Mouse (Mus musculus) forebrain, embryonic 13.5 days (tissue): ENCODE measurements around the gene Spock1. TPM values are rescaled to one million over a fixed set of nuclear protein-coding genes. Genes with fewer than 3 reads are reported as not detected.
"Not testable (repeated sequence)": the region's sequence is repeated elsewhere in the genome, so short reads cannot be mapped to it uniquely, and the experiment has no call there.

Experiments used
- ATAC-seq: fragments of 200-750 bp; cut with Nextera tagmentation; 2 replicates; pipeline ENCODE4 v1.8.0; 2017
- H3K27ac ChIP-seq: fragments of 300-500 bp; sonication (generic); 2 replicates; pipeline ENCODE4 v1.5.1; 2015; ENCODE audit warnings: inconsistent platforms, mild to moderate bottlenecking, moderate library complexity
- H3K27me3 ChIP-seq: fragments of 300-500 bp; sonication (generic); 2 replicates; pipeline ENCODE4 v1.6.1; 2015; ENCODE audit warnings: mild to moderate bottlenecking, inconsistent platforms
- H3K36me3 ChIP-seq: fragments of 300-500 bp; sonication (generic); 2 replicates; pipeline ENCODE4 v1.6.1; 2015; ENCODE audit warnings: mild to moderate bottlenecking, inconsistent platforms; ENCODE audit not compliant: poor library complexity, severe bottlenecking
- H3K4me1 ChIP-seq: fragments of 300-500 bp; sonication (generic); 2 replicates; pipeline ENCODE4 v1.6.1; 2015; ENCODE audit warnings: inconsistent platforms
- H3K4me2 ChIP-seq: fragments of 300-500 bp; sonication (generic); 2 replicates; pipeline ENCODE4 v1.6.1; 2015; ENCODE audit warnings: inconsistent platforms, mild to moderate bottlenecking, moderate library complexity
- H3K4me3 ChIP-seq: fragments of 300-500 bp; sonication (generic); 2 replicates; pipeline ENCODE4 v1.5.1; 2015; ENCODE audit warnings: mild to moderate bottlenecking, inconsistent platforms
- H3K9ac ChIP-seq: fragments of 300-500 bp; sonication (generic); 2 replicates; pipeline ENCODE4 v1.6.1; 2015; ENCODE audit warnings: mild to moderate bottlenecking, inconsistent platforms
- H3K9me3 ChIP-seq: fragments of 300-500 bp; sonication (generic); replicated peaks from 2 replicates; pipeline ENCODE4 v1.6.1; 2016; ENCODE audit warnings: inconsistent platforms
- WGBS: fragments of 180-500 bp; shearing (Covaris S2); methylation state at CpG from one replicate; pipeline ENCODE4 v1.1.7; 2015; 5-methylcytosine and 5-hydroxymethylcytosine counted together
- polyA plus RNA-seq: library from polyadenylated mRNA; unstranded; fragments of >200 nt; fragmentation: Nextera tagmentation; extraction: Ambion mirVana; gene quantifications from 2 replicates; pipeline ENCODE4 v1.2.1, GENCODE M21; 2015

Gene Spock1
- polyA plus RNA-seq, 1 experiment from 2014 or later: 13.2 TPM

DNA sequence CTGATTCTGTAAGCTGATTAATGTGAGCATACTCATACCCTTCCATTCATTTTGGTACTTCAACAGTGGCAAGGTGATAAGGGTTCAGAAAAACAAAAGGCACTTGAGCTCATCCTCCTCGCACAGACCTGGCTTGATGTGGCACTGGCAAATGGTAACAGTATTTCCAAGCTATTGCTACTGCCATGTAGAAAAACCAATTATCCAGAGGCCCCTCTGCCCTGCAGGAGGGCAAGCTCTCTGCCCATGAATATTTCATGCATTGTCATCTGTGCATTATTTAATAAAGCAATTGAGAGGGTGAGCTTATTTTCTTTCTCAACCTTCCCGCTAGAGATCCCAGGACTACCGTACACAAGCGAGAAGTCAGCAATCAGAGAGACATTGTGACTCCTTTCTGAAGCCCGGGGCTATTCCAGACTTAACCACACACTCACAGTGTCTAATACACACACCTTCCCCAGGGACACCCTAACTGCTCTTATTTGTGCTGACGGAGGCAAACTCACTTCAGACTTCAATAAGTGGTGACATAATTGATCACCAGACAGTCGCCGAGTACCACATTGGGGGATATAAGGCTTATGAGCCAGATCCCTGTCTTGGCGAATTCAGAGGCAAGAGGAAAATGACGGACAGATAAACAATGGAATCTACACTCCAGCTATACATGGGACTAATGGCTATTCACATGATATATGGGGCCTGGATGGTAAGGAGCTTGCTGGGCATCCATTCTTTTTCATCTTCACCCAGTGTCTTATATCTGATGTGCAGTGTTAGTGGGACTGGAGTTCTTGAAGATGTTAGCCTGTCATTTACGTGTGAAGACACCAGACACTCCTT lies 296.6 kb downstream of the Spock1 start:
- Histone ChIP-seq H3K27me3 (peaks cover 13% of the 10 kb centered on the region; the same call in 1 of the 2 replicates), H3K27ac (no peak overlapping the region), H3K4me1 (0 out of 2 replicates have a peak, but pooled peaks cover 6% of the 10 kb centered on the region), H3K9ac (no peak overlapping the region), H3K4me2 (no peak overlapping the region), H3K4me3 (no peak overlapping the region), H3K36me3 (no peaks in the 10 kb centered on the region), H3K9me3 (0 out of 2 replicates have a peak, but pooled peaks cover 6% of the 10 kb centered on the region)
- no peak for ATAC-seq
- 67% methylated on average over 11 of the region's 11 CpGs for WGBS

DNA sequence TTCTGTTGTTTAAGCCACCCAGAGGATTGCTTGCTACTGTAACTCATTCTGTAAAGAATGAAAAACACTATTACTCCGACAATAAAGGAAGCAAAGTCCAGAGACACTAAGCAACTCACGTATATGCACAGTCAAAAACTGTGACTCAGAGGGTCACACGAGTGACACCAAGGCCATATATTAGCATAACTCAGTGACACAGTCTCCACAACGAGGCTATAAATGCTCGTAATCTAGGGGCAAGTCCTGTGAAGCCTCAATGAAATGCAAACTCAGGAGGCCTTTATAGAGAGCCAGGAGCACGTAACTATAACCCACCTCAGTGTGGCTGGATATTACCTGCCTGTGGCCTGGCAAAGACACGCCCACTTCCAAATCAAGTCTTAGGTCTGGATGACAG lies 298.2 kb downstream of the Spock1 start:
- Histone ChIP-seq H3K4me1 (peaks cover 9% of the 10 kb centered on the region; the same call in 1 of the 2 replicates), H3K9me3 (0 out of 2 replicates have a peak, but pooled peaks cover 6% of the 10 kb centered on the region), H3K4me2 (no peak overlapping the region), H3K36me3 (no peaks in the 10 kb centered on the region), H3K9ac (no peak overlapping the region), H3K4me3 (no peak overlapping the region), H3K27ac (no peak overlapping the region), H3K27me3 (peaks cover 19% of the 10 kb centered on the region; the same call in 1 of the 2 replicates)
- 92% methylated on average over 7 of the region's 7 CpGs for WGBS
- ATAC-seq: no peak

GRCm38 (mm10) chr13:57604437-57604836 lies 303.7 kb downstream of the Spock1 start:
- peaks cover 29% of the 10 kb centered on the region for H3K4me1 ChIP-seq
- H3K36me3 ChIP-seq: no peaks in the 10 kb centered on the region
- ATAC-seq: no peak
- H3K9me3 ChIP-seq: 0 out of 2 replicates have a peak, but pooled peaks cover 6% of the 10 kb centered on the region
- no peak overlapping the region for H3K4me3 ChIP-seq
- H3K27ac ChIP-seq: no peak overlapping the region
- peaks cover 60% of the 10 kb centered on the region for H3K27me3 ChIP-seq
- H3K4me2 ChIP-seq: no peak overlapping the region
- WGBS: 71% methylated on average over 3 of the region's 3 CpGs
- no peak overlapping the region for H3K9ac ChIP-seq

DNA sequence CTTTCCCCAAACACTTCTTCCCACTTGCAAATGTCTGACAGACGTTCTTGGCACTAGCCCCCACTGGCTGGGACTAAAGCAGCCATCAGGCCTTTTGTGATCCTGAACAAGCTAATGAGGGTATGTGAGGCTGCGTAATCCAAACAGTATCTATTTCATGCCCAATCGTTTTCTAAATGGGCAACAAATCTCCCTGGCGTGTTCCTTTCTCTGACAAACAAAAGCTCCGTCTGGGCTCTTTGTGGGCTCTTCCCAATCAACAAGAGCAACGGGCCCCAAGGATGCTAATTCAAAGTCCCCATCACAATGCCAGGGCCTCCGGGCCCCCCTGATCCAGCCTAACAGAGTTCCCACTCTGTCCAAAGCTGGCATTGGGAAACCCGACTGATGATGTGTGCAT lies 304.9 kb downstream of the Spock1 start:
- Histone ChIP-seq H3K27me3 (peaks cover 66% of the 10 kb centered on the region), H3K27ac (peak overlapping the region; percentile 67), H3K36me3 (no peaks in the 10 kb centered on the region), H3K9ac (no peak overlapping the region), H3K4me1 (peaks cover 29% of the 10 kb centered on the region), H3K4me3 (no peak overlapping the region), H3K4me2 (no peak overlapping the region), H3K9me3 (no peaks in the 10 kb centered on the region)
- ATAC-seq: peak; percentile 93
- 5% methylated on average over 8 of the region's 8 CpGs for WGBS

DNA sequence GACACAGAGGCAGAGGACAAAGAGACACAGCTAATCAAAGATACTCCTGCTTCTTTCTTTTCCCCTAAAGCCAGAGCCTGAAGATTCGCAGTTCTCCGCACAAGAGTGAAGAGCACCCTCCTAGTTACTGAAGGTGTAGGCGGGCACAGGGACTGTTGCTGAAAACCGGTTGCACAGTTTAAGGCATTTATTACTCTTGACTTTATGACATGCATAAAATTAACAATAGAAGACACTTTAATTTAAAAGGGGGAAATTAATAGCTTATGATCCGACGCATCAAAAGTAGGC lies 312.4 kb downstream of the Spock1 start:
- no peak; the same call in 1 of the 2 replicates for ATAC-seq
- Histone ChIP-seq H3K27me3 (peaks cover 29% of the 10 kb centered on the region), H3K27ac (peak overlapping the region; percentile 86), H3K9me3 (no peaks in the 10 kb centered on the region), H3K4me2 (peak overlapping the region; percentile 37), H3K4me3 (no peak overlapping the region), H3K36me3 (no peaks in the 10 kb centered on the region), H3K4me1 (peaks cover 23% of the 10 kb centered on the region), H3K9ac (peak overlapping the region; percentile 43)
- WGBS: 71% methylated on average over 6 of the region's 6 CpGs

DNA sequence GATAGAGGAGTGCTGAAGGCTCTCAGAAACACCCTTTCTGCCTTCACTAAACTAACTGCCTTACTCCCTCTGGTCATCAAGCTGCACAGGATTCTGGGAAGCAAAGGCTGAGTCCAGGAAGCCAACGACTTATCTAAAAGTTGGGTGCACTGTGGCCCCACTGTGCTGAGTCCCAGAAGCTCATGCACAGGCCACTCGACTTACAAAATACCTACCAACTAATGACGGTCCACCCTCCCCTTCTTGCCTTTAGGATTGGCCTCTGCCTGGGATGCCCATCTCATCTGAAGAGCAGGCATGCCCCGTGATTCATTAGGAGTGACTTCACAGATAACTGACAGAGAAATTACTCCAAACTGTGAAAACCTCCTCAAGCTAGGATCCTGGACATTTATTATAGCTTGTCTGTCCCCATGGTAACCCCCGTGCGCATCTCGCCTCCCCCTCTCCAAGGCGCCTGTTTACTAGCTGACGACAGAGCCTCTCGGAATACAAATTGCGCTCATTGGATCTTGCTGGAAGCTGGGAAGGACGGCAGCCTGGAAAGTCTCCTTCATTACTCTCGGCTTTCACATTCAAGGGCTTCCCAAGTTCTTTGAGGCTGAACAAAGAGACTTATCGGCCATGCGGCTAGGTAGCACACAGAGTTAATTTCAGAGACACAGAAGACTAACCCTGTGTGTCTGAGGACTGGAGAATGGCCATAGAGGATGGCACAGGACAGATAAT lies 312.9 kb downstream of the Spock1 start:
- H3K9ac ChIP-seq: peak overlapping the region; percentile 43
- H3K4me1 ChIP-seq: peaks cover 23% of the 10 kb centered on the region
- no peaks in the 10 kb centered on the region for H3K36me3 ChIP-seq
- peak overlapping the region; percentile 37 for H3K4me2 ChIP-seq
- H3K4me3 ChIP-seq: no peak overlapping the region
- peaks cover 24% of the 10 kb centered on the region for H3K27me3 ChIP-seq
- 24% methylated on average over 15 of the region's 15 CpGs for WGBS
- H3K27ac ChIP-seq: peak overlapping the region; percentile 86
- ATAC-seq: peak; percentile 93
- H3K9me3 ChIP-seq: no peaks in the 10 kb centered on the region

DNA sequence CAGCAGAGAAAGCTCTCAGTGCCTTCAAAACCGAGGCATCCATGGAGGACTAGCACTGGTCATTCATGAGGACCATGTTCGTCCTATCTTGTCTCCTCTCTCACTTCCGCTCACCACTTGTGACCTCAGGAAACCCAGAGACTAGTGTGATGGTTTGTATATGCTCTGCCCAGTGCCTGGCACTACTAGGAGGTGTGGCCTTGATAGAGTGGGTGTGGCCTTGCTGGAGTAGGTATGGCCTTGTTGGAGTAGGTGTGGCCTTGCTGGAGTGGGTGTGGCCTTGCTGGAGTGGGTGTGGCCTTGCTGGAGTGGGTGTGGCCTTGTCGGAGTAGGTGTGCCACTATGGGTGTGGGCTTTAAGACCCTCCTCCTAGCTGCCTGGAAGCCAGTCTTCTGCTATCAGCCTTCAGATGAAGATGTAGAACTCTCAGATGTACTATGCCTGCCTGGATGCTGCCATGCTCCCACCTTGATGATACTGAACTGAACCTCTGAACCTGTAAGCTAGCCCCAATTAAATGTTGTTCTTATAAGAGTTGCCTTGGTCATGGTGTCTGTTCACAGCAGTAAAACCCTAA lies 318.7 kb downstream of the Spock1 start:
- ATAC-seq, H3K27ac ChIP-seq: not testable (repeated sequence)
- 85% methylated on average over 4 of the region's 4 CpGs for WGBS

GRCm38 (mm10) chr13:57588558-57589273 lies 319.4 kb downstream of the Spock1 start:
- H3K36me3 ChIP-seq: no peaks in the 10 kb centered on the region
- peaks cover 16% of the 10 kb centered on the region for H3K4me1 ChIP-seq
- H3K9me3 ChIP-seq: no peaks in the 10 kb centered on the region
- 23% methylated on average over 10 of the region's 10 CpGs for WGBS
- 0 out of 2 replicates have a peak, but pooled peaks have one; percentile 55 for ATAC-seq
- no peak overlapping the region for H3K4me3 ChIP-seq
- H3K27ac ChIP-seq: no peak overlapping the region
- no peak overlapping the region for H3K4me2 ChIP-seq
- no peak overlapping the region for H3K9ac ChIP-seq
- no peaks in the 10 kb centered on the region for H3K27me3 ChIP-seq

More for the DNA sequence above, 318.7 kb downstream of the Spock1 start:
- H3K4me3 ChIP-seq, H3K9me3 ChIP-seq, H3K4me2 ChIP-seq, H3K27me3 ChIP-seq, H3K36me3 ChIP-seq, H3K9ac ChIP-seq: not testable (repeated sequence)
- peaks cover 18% of the 10 kb centered on the region for H3K4me1 ChIP-seq

- no peak overlapping the region for H3K4me3 ChIP-seq
- no peaks in the 10 kb centered on the region for H3K36me3 ChIP-seq
- 61% methylated on average over 3 of the region's 3 CpGs for WGBS
- no peak overlapping the region for H3K4me2 ChIP-seq
- peaks cover 19% of the 10 kb centered on the region for H3K4me1 ChIP-seq
- H3K27me3 ChIP-seq: no peaks in the 10 kb centered on the region
- H3K9me3 ChIP-seq: no peaks in the 10 kb centered on the region
- no peak overlapping the region for H3K27ac ChIP-seq
- ATAC-seq: no peak
- no peak overlapping the region for H3K9ac ChIP-seq
Observed at GRCm38 (mm10) chr13:57585131-57585530, 323.0 kb downstream of the Spock1 start.

- 65% methylated on average over 12 of the region's 12 CpGs for WGBS
- H3K4me3 ChIP-seq: no peak overlapping the region
- no peaks in the 10 kb centered on the region for H3K36me3 ChIP-seq
- no peak overlapping the region for H3K4me2 ChIP-seq
- H3K27ac ChIP-seq: no peak overlapping the region
- no peaks in the 10 kb centered on the region for H3K27me3 ChIP-seq
- H3K4me1 ChIP-seq: 0 out of 2 replicates have a peak, but pooled peaks cover 8% of the 10 kb centered on the region
- no peak overlapping the region for H3K9ac ChIP-seq
- H3K9me3 ChIP-seq: no peaks in the 10 kb centered on the region
- no peak for ATAC-seq
Observed at GRCm38 (mm10) chr13:57582314-57582976, 325.7 kb downstream of the Spock1 start.

- H3K27me3 ChIP-seq: no peaks in the 10 kb centered on the region
- no peak for ATAC-seq
Observed at GRCm38 (mm10) chr13:57577541-57578244, 330.4 kb downstream of the Spock1 start.

More at GRCm38 (mm10) chr13:57577541-57578244, 330.4 kb downstream of the Spock1 start:
- Histone ChIP-seq H3K36me3 (no peaks in the 10 kb centered on the region), H3K27ac (no peak overlapping the region), H3K9ac (no peak overlapping the region), H3K9me3 (no peaks in the 10 kb centered on the region), H3K4me1 (no peaks in the 10 kb centered on the region), H3K4me3 (no peak overlapping the region), H3K4me2 (no peak overlapping the region)
- WGBS: 92% methylated on average over 5 of the region's 5 CpGs
